Mouse (Mus musculus) lung, adult 2 months (tissue): ENCODE data around the gene Zfp648.

ENCODE experiments used
- CTCF ChIP-seq: fragments of 200-500 bp; IDR thresholded peaks from 2 replicates; pipeline ENCODE4 v1.5.1; 2011; ENCODE audit warnings: mild to moderate bottlenecking, low read length, control low read depth; ENCODE audit not compliant: insufficient read depth
- POLR2A ChIP-seq: fragments of 200-500 bp; IDR thresholded peaks from 2 replicates; pipeline ENCODE4 v1.6.1; 2011; ENCODE audit warnings: low read depth, mild to moderate bottlenecking, control low read depth, low read length, borderline replicate concordance; ENCODE audit errors: extremely low read depth

- TF ChIP-seq CTCF (no peak), POLR2A (no peak)
Measured at GRCm38 (mm10) chr1:154234814-154235213, 33.8 kb downstream of the Zfp648 start.
